Mouse (Mus musculus): ENCODE measurements around the gene Ubald1.

DNA sequence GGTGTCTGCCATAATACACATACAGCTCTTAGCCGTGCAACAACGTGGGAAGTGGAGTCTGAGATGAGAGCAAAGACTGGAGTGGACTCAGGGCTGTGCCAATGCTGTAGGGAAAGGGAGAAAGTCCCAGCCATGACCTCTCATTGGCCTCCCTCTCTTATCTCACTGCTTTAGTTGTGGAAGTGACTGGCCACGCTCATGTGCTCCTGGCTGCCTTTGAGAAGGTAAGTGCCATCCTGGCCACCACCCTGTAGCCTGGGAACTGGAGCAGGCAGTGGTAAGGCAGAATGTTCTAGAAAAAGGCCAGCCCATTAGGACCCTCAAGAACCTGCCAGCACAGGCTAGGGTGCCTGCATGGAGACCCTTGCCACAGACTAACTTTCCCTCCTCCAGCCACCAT is 35.8 kb upstream of the Ubald1 start:
- TF ChIP-seq GATA1 (IDR thresholded peaks at IDR 0.05; ENCODE audit: borderline replicate concordance, low read length) (no peak), FLI1 (IDR thresholded peaks at IDR 0.05; ENCODE audit: low read length) (no peak)
